Mouse (Mus musculus) A20 (cell line): ENCODE measurements at regions not wholly inside any gene's neighbourhood (a gene's known extent, or its start where the extent isn't known, plus 50 kb on each side); places are given as distances from the start of the nearest gene placed in this dataset.

Source experiments
- DNase-seq: peaks from one replicate; pipeline ENCODE4 v3.0.0-alpha.2; 2011; ENCODE audit warnings: low read depth, low spot score

- DNase-seq, result peak; percentile 58
Observed at GRCm38 (mm10) chr6:8831204-8831603, 52.9 kb upstream of the Ica1 start.

DNA sequence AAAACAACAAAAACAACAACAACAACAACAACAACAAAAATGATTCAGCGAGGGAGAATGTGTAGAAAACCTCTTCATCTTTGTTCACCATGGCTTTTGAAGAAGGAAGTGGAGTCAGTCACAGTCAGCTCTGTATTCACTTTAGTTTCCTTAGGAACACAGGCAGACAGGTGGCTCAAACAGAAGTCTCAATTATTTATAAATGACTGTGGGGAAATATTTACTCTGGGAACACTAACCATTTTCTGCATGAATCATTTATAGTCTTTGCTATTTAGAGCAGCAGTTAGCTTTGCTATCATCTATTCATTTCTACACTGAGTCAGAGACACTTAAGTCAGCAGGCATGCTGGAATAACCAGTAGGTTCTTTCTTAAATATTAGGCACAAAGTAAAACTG, 54.6 kb upstream of the Ica1 start:
- DNase-seq, result no peak

GRCm38 (mm10) chr6:8853657-8854056, 75.4 kb upstream of the Ica1 start:
- no peak for DNase-seq

DNA sequence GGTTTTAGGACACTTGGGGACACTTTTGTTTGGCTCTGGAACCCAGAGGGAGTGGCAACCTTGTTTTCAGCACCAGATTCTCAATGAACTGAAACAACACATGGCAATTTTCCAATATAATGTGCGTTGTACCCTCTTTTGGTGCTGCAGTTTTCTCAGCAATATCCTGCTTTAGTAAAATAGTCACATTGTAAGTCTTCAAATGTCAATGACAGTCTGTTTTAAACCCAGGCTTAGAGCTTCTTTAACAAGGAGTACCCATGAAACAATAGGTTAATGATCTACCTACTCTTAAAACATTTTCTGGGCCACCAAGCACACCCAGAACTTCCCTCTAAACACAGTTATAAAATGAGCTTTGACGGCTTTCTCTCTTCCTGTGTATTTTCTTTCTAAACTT, 82.3 kb upstream of the Ica1 start:
- DNase-seq, result no peak

GRCm38 (mm10) chr6:8863843-8864620, 84.2 kb upstream of the Nxph1 start:
- DNase-seq, result no peak

- DNase-seq, result no peak
Observed at GRCm38 (mm10) chr6:8877373-8878070, 70.7 kb upstream of the Nxph1 start.

DNA sequence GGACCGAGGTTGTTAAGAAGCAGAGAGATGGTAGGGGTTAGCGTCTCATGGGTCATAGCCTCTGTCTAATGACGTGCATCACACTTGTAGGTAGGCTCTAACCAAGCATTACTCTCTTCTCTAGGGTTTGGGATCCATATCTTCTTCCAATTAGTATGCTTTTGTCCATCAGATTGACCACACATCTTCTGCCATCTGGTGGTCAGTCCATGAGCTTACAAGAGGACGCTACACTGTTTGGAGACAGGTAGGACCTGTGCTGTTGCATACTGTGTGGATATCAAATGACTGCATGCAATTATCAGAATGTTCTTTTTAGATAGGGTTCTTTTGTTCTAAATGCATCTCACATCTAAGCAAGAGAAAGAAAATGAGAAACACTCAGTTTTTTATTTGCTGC, 54.6 kb upstream of the Nxph1 start:
- DNase-seq, result no peak

DNA sequence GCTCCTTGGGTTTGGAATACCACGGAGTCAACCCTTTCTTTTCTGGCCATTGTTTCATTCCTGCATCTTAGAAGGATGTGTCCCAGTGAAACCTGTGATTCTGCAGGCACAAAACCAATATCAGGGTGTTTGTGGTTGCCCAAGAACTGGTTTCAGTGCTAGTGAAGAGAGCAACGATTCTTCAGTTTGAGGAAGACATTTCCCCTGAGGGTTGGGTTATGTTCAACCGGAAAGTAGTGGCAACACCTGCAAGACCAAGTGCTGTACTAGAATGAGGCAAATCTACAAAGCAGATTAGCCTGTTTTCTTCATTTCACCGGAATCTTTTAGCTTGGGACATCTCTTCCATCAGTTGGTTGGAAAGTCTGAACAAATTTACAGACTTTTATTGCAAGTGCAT, 52.1 kb upstream of the Nxph1 start:
- DNase-seq, result peak; percentile 27

DNA sequence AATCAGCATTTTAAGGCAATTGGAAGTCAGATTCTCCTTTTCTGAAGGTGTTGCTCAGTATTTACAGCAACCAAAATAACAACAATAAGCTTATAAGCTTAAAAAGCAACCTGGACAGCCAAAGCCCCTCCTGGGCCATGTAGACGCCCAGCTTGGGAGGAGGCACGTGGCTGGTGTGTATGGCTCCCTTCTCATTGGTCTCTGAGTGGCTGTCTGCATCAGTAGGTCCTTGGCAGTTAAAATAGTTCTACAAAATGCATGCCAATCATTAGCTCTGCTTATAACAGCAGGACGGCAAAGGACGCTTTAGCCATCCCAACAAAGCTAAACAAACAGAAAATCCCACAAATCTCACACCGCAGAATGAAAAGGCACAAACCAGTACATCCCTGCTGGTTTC, 51.4 kb upstream of the Nxph1 start:
- DNase-seq, result no peak

GRCm38 (mm10) chr6:8897334-8897733, 50.9 kb upstream of the Nxph1 start:
- DNase-seq, result no peak

- no peak for DNase-seq
Observed at GRCm38 (mm10) chr6:8898268-8898667, 50.0 kb upstream of the Nxph1 start.
